Mouse (Mus musculus) kidney, postnatal 0 days (tissue): ENCODE measurements around the gene Gdf7. TPM values are rescaled to one million over a fixed set of nuclear protein-coding genes. Genes with fewer than 3 reads are reported as not detected.

Experiments used
- ATAC-seq: fragments of 200-750 bp; cut with Nextera tagmentation; replicated peaks from 2 replicates; pipeline ENCODE4 v1.8.0; 2017; ENCODE audit warnings: low read depth, moderate number of reproducible peaks, moderate TSS enrichment, moderate library complexity; ENCODE audit not compliant: low FRiP score
- DNase-seq: peaks from one replicate; pipeline ENCODE4 v3.0.0-alpha.2; 2016; ENCODE audit warnings: low spot score
- H3K27ac ChIP-seq: fragments of 300-500 bp; sonication (generic); 2 replicates; pipeline ENCODE4 v1.5.1; 2014; ENCODE audit warnings: mild to moderate bottlenecking
- H3K27me3 ChIP-seq: fragments of 300-500 bp; sonication (generic); 2 replicates; pipeline ENCODE4 v1.6.1; 2014; ENCODE audit warnings: low read length, mixed read lengths; ENCODE audit not compliant: insufficient read depth
- H3K36me3 ChIP-seq: fragments of 300-500 bp; sonication (generic); 2 replicates; pipeline ENCODE4 v1.6.1; 2014; ENCODE audit warnings: low read length, mixed read lengths; ENCODE audit not compliant: insufficient read depth
- H3K4me1 ChIP-seq: fragments of 300-500 bp; sonication (generic); replicated peaks from 2 replicates; pipeline ENCODE4 v1.6.1; 2014; ENCODE audit warnings: antibody characterized with exemption, low read length, mixed read lengths; ENCODE audit not compliant: insufficient read depth
- H3K4me2 ChIP-seq: fragments of 300-500 bp; sonication (generic); 2 replicates; pipeline ENCODE4 v1.6.1; 2014; ENCODE audit warnings: mild to moderate bottlenecking, low read length, moderate library complexity, mixed read lengths
- H3K4me3 ChIP-seq: fragments of 300-500 bp; sonication (generic); replicated peaks from 2 replicates; pipeline ENCODE4 v1.5.1; 2014; ENCODE audit warnings: low read depth, low read length
- H3K9ac ChIP-seq: fragments of 300-500 bp; sonication (generic); 2 replicates; pipeline ENCODE4 v1.6.1; 2014; ENCODE audit warnings: low read depth, low read length
- H3K9me3 ChIP-seq: fragments of 300-500 bp; sonication (generic); replicated peaks from 2 replicates; pipeline ENCODE4 v1.6.1; 2016; ENCODE audit warnings: low read length, inconsistent platforms, mixed read lengths
- CTCF ChIP-seq: IDR thresholded peaks from 2 replicates; pipeline ENCODE4 v1.5.1; 2016; ENCODE audit warnings: antibody characterized with exemption, low read depth, mild to moderate bottlenecking, moderate library complexity
- WGBS: fragments of 180-500 bp; shearing (Covaris S2); extraction: QIAGEN DNeasy Blood & Tissue Kit; methylation state at CpG from one replicate; pipeline ENCODE4 v1.1.7; 2014; 5-methylcytosine and 5-hydroxymethylcytosine counted together
- polyA plus RNA-seq: library from polyadenylated mRNA; unstranded; fragments of >200 nt; fragmentation: Nextera tagmentation; extraction: Ambion mirVana; gene quantifications from 2 replicates; pipeline ENCODE4 v1.2.1, GENCODE M21; 2015

Gdf7 gene
- polyA plus RNA-seq = 2.3 and 3.1 TPM in 2 replicates

- H3K27ac ChIP-seq = no peak within 1 kb of the TSS
- DNase-seq (peak; percentile 35), ATAC-seq (peak; percentile 33; the same call in 1 of the 2 replicates)
- peak within 1 kb of the TSS; percentile 45 for H3K4me3 ChIP-seq
- H3K27me3 ChIP-seq = peaks cover 90% of the 10 kb centered on the region
- WGBS = 1% methylated on average over 52 of the region's 53 CpGs
- H3K4me1 ChIP-seq = peaks cover 20% of the 10 kb centered on the region
- no peaks in the 10 kb centered on the region for H3K36me3 ChIP-seq
- peak within 1 kb of the TSS; percentile 71 for H3K4me2 ChIP-seq
- H3K9me3 ChIP-seq = no peaks in the 10 kb centered on the region
- TF ChIP-seq CTCF = peak; percentile 24; the same call in 1 of the 2 replicates
- peak within 1 kb of the TSS; percentile 46; the same call in 1 of the 2 replicates for H3K9ac ChIP-seq
These were observed at the start of gene Gdf7 for GRCm38 (mm10) chr12:8301841-8302431. Gdf7 (minus strand) TSS chr12:8301954.

GRCm38 (mm10) chr12:8351025-8351903, 49.5 kb upstream of the Gdf7 start:
- peak; percentile 57 for ATAC-seq
- H3K27me3 ChIP-seq = no peaks in the 10 kb centered on the region
- WGBS = 26% methylated on average over 4 of the region's 4 CpGs
- no peak for TF ChIP-seq CTCF
- H3K4me1 ChIP-seq = peaks cover 8% of the 10 kb centered on the region; the same call in 1 of the 2 replicates
- H3K4me2 ChIP-seq = no peak overlapping the region
- no peak overlapping the region for H3K4me3 ChIP-seq
- peak overlapping the region; percentile 62 for H3K27ac ChIP-seq
- peak; percentile 88 for DNase-seq
- H3K9ac ChIP-seq = no peak overlapping the region
- no peaks in the 10 kb centered on the region for H3K36me3 ChIP-seq
- no peaks in the 10 kb centered on the region for H3K9me3 ChIP-seq

GRCm38 (mm10) chr12:8348733-8349513, 47.2 kb upstream of the Gdf7 start:
- no peaks in the 10 kb centered on the region for H3K27me3 ChIP-seq
- 0 out of 2 replicates have a peak overlapping the region, but pooled peaks have one; percentile 36 for H3K27ac ChIP-seq
- peak; percentile 31; the same call in 1 of the 2 replicates for ATAC-seq
- 67% methylated on average over 9 of the region's 9 CpGs for WGBS
- H3K36me3 ChIP-seq = no peaks in the 10 kb centered on the region
- no peak for TF ChIP-seq CTCF
- no peak for DNase-seq
- no peak overlapping the region for H3K4me2 ChIP-seq
- peaks cover 8% of the 10 kb centered on the region for H3K4me1 ChIP-seq
- no peaks in the 10 kb centered on the region for H3K9me3 ChIP-seq
- H3K9ac ChIP-seq = no peak overlapping the region
- no peak overlapping the region for H3K4me3 ChIP-seq

- no peak for DNase-seq
- no peak overlapping the region for H3K4me3 ChIP-seq
- WGBS = 82% methylated on average over 8 of the region's 8 CpGs
- no peaks in the 10 kb centered on the region for H3K9me3 ChIP-seq
- H3K27ac ChIP-seq = no peak overlapping the region
- no peaks in the 10 kb centered on the region for H3K27me3 ChIP-seq
- no peak for TF ChIP-seq CTCF
- no peak overlapping the region for H3K9ac ChIP-seq
- no peak for ATAC-seq
- peaks cover 8% of the 10 kb centered on the region for H3K4me1 ChIP-seq
- H3K4me2 ChIP-seq = no peak overlapping the region
- no peaks in the 10 kb centered on the region for H3K36me3 ChIP-seq
These were observed 46.1 kb upstream of the Gdf7 start for GRCm38 (mm10) chr12:8347746-8348462.

- Histone ChIP-seq H3K36me3 (0 out of 2 replicates have a peak, but pooled peaks cover 6% of the 10 kb centered on the region), H3K4me2 (no peak overlapping the region), H3K9me3 (no peaks in the 10 kb centered on the region), H3K27ac (peak overlapping the region; percentile 84), H3K4me3 (no peak overlapping the region), H3K4me1 (peaks cover 6% of the 10 kb centered on the region), H3K9ac (no peak overlapping the region), H3K27me3 (no peaks in the 10 kb centered on the region)
- no peak for DNase-seq
- no peak for TF ChIP-seq CTCF
- no peak for ATAC-seq
- WGBS = 92% methylated on average over 5 of the region's 5 CpGs
These were observed 43.8 kb upstream of the Gdf7 start for GRCm38 (mm10) chr12:8345539-8345938.
